Mouse (Mus musculus): ENCODE measurements around the gene Zfp85.

DNA sequence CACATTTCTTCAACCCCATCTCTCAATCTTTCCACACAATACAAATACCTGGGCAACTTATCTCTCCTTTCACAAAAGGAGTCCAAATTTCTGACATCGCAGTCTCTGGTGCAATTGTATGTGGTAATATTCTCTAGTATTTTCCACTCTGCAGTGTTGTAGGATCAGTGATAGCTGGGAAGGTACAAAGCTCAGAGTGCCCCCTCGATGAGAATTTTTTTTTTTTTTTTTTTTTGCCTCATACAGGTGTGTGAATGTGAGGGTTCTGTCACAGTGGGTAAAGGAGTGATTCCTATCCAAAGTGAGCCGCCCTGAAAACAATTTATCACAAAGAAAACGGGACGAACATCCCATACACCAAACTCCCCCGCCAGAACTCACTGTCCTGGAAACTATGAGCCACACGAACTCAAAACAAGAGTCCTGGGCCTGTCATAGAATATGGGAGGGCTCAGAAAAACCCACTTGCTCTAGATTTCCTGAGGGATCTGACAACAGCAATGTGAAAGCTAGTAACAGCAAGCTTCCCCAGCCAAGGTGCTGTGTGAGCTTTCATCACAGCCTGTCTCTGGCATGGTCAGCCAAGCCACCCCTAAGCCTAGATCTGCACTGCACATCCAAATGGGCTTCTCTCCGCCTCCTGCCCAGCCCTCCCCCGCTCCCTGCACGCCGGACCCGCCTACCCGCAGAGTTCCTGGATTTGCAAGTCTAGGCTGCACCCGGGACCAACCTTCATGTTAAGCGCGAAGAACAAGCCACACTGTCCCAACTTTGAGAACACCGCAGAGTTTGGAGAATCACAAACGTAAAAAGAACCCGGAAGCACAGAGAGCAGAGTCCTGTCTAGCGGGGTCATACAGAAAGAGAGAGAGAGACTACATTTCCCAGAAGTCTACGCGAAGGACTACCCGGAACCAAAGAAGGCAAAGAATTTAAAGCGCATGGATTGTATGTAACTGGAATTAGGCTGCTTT is at the start of gene Zfp85:
- no peak for TF ChIP-seq CTCF (IDR thresholded peaks at IDR 0.05; ENCODE audit: low read depth, low read length)
- no peak for TF ChIP-seq TAL1 (conservative IDR thresholded peaks at IDR 0.05; ENCODE audit: low read depth, low read length)
- no peak for TF ChIP-seq GATA2 (IDR thresholded peaks at IDR 0.05; ENCODE audit: borderline replicate concordance, low read depth, low read length)
- no peak for TF ChIP-seq GATA1 (IDR thresholded peaks at IDR 0.05; ENCODE audit: borderline replicate concordance, low read length)
